9 mouse cellular contexts compared by ENCODE assay signal in genomic region chr14:23502236-23502790, GRCm38 (mm10).
DNase-seq lines count a peak whose midpoint lies in the region; ATAC-seq and TF ChIP-seq lines count a peak whose summit lies in the region.
"Had no signal": no experiment of that assay in that cellular context is flagged by ENCODE, and none has a peak within 500 bp of the region (broad histone marks: within the 10 kb centered on the region; RNA-seq: fewer than 3 reads in every experiment).

No protein-coding gene starts in this region.

- H3K4me2 ChIP-seq in forebrain, embryonic 14.5 days (ENCODE audit: low read length), result no peak overlapping the region
- no peak overlapping the region for H3K4me2 ChIP-seq in forebrain, embryonic 12.5 days
- no peak overlapping the region for H3K4me2 ChIP-seq in midbrain, embryonic 11.5 days
- H3K4me2 ChIP-seq in midbrain, postnatal 0 days (ENCODE audit: low read depth, low read length, poor library complexity, severe bottlenecking), result no peak overlapping the region

- peak; percentile 19 for DNase-seq in forebrain, embryonic 14.5 days (ENCODE audit: low spot score)
- peak; percentile 64 for DNase-seq in midbrain, embryonic 11.5 days (ENCODE audit: low spot score, missing footprints)
- DNase-seq in midbrain, postnatal 0 days (ENCODE audit: low spot score), result no peak
- peak; percentile 38 to 40 for DNase-seq in heart, postnatal 10 days
- peak; percentile 22 to 44 for DNase-seq in layer of hippocampus, postnatal 14 days (ENCODE audit: low spot score in 2 of 2)
- no peak for DNase-seq in natural killer cell, adult 2 months (ENCODE audit: low spot score in 2 of 2)
- no peak for DNase-seq in cerebellum, adult 9-10 months

- H3K4me3 ChIP-seq in forebrain, embryonic 14.5 days (ENCODE audit: low read depth, low read length), result no peak overlapping the region
- no peak overlapping the region for H3K4me3 ChIP-seq in forebrain, embryonic 12.5 days (replicated peaks)
- H3K4me3 ChIP-seq in midbrain, embryonic 11.5 days (ENCODE audit: low read depth, low read length), result no peak overlapping the region
- H3K4me3 ChIP-seq in midbrain, postnatal 0 days (ENCODE audit: low read depth, low read length), result no peak overlapping the region

- WGBS in forebrain, embryonic 14.5 days, result 26% methylated on average over 8 of the region's 8 CpGs
- 30% methylated on average over 8 of the region's 8 CpGs for WGBS in forebrain, embryonic 12.5 days
- 52% methylated on average over 8 of the region's 8 CpGs for WGBS in midbrain, embryonic 11.5 days
- 50% methylated on average over 8 of the region's 8 CpGs for WGBS in midbrain, postnatal 0 days

- no peaks in the 10 kb centered on the region for H3K36me3 ChIP-seq in forebrain, embryonic 14.5 days (ENCODE audit: control insufficient read depth, insufficient read depth, low read length)
- no peaks in the 10 kb centered on the region for H3K36me3 ChIP-seq in forebrain, embryonic 12.5 days (replicated peaks)
- H3K36me3 ChIP-seq in midbrain, embryonic 11.5 days (ENCODE audit: control insufficient read depth, insufficient read depth, low read length), result no peaks in the 10 kb centered on the region
- peaks cover 6% of the 10 kb centered on the region for H3K36me3 ChIP-seq in midbrain, postnatal 0 days (ENCODE audit: insufficient read depth, low read length)

- TF ChIP-seq CTCF in midbrain, postnatal 0 days (IDR thresholded peaks at IDR 0.05), result no peak

- no peaks in the 10 kb centered on the region for H3K27me3 ChIP-seq in forebrain, embryonic 14.5 days (replicated peaks; ENCODE audit: control insufficient read depth, insufficient read depth, low read length)
- no peaks in the 10 kb centered on the region for H3K27me3 ChIP-seq in forebrain, embryonic 12.5 days
- no peaks in the 10 kb centered on the region for H3K27me3 ChIP-seq in midbrain, embryonic 11.5 days (ENCODE audit: control insufficient read depth, insufficient read depth, low read length)
- no peaks in the 10 kb centered on the region for H3K27me3 ChIP-seq in midbrain, postnatal 0 days (ENCODE audit: insufficient read depth, low read length)

- no peak overlapping the region for H3K27ac ChIP-seq in forebrain, embryonic 14.5 days (ENCODE audit: low read depth, low read length)
- no peak overlapping the region for H3K27ac ChIP-seq in forebrain, embryonic 12.5 days
- H3K27ac ChIP-seq in midbrain, embryonic 11.5 days (ENCODE audit: low read depth, low read length), result no peak overlapping the region
- H3K27ac ChIP-seq in midbrain, postnatal 0 days (ENCODE audit: low read depth, low read length), result no peak overlapping the region

- H3K9me3 ChIP-seq in forebrain, embryonic 14.5 days (replicated peaks; ENCODE audit: control insufficient read depth, low read length), result no peaks in the 10 kb centered on the region
- no peaks in the 10 kb centered on the region for H3K9me3 ChIP-seq in forebrain, embryonic 12.5 days
- no peaks in the 10 kb centered on the region for H3K9me3 ChIP-seq in midbrain, embryonic 11.5 days (ENCODE audit: control insufficient read depth, low read length)
- H3K9me3 ChIP-seq in midbrain, postnatal 0 days (ENCODE audit: low read length), result no peaks in the 10 kb centered on the region

- H3K4me1 ChIP-seq in forebrain, embryonic 14.5 days (ENCODE audit: control insufficient read depth, insufficient read depth, low read length), result 0 out of 2 replicates have a peak, but pooled peaks cover 2% of the 10 kb centered on the region
- peaks cover 8% of the 10 kb centered on the region; the same call in 1 of the 2 replicates for H3K4me1 ChIP-seq in forebrain, embryonic 12.5 days
- no peaks in the 10 kb centered on the region for H3K4me1 ChIP-seq in midbrain, embryonic 11.5 days (ENCODE audit: control insufficient read depth, insufficient read depth, low read length)
- H3K4me1 ChIP-seq in midbrain, postnatal 0 days (ENCODE audit: insufficient read depth, low read length), result no peaks in the 10 kb centered on the region

- H3K9ac ChIP-seq in forebrain, embryonic 14.5 days (ENCODE audit: low read length), result no peak overlapping the region
- no peak overlapping the region for H3K9ac ChIP-seq in forebrain, embryonic 12.5 days
- H3K9ac ChIP-seq in midbrain, embryonic 11.5 days (ENCODE audit: low read length), result no peak overlapping the region
- no peak overlapping the region for H3K9ac ChIP-seq in midbrain, postnatal 0 days (replicated peaks; ENCODE audit: low read length, poor library complexity, severe bottlenecking)

- ATAC-seq in forebrain, embryonic 14.5 days, result no peak
- ATAC-seq in forebrain, embryonic 12.5 days (ENCODE audit: low FRiP score), result no peak
- no peak for ATAC-seq in midbrain, embryonic 11.5 days (ENCODE audit: low FRiP score)
- ATAC-seq in midbrain, postnatal 0 days (ENCODE audit: low FRiP score), result no peak
- ATAC-seq: Patski had no signal

- intact Hi-C loops in heart, postnatal 10 days (cut with DNase I), result no loop called here

Comparison
In these comparisons a context has a peak if more than half of its experiments do, and no peak if none do; other contexts are left out.
1. DNase-seq: peak in forebrain, embryonic 14.5 days (single experiment), midbrain, embryonic 11.5 days (single experiment), heart, postnatal 10 days (2 of 2) and layer of hippocampus, postnatal 14 days (2 of 2); none in midbrain, postnatal 0 days (single experiment), natural killer cell, adult 2 months (0 of 2) and cerebellum, adult 9-10 months (single experiment).